Mouse (Mus musculus) natural killer cell, adult 2 months (primary cell): Measurements from ENCODE around the gene Gm9999.
"Not testable (repeated sequence)": the region's sequence is repeated elsewhere in the genome, so short reads cannot be mapped to it uniquely, and the experiment has no call there.

ENCODE experiments used
- DNase-seq, 2 experiments: peaks; one replicate each; pipeline ENCODE4 v3.0.0; 2022; ENCODE audit warnings: low spot score in 2 of 2

Gene Gm9999

DNA sequence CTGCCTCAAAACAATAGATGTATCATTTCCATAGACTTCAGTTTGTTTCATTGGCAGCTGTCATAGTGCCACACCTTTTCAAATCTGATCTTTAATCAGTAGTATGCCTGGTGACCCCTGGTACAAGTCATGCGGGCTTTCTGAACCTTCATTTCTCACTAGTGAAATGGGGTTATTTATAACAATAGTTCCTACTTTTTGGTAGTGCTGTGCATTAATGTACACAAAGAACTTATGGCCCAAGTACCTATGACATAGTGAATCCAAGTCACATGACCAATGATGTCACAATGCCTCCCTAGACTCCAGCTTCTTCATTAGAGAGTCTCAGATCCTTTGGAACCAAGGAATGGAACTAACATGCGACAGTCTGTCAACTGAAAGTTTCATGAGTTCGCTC is at the start of gene Gm9999:
TSS of gene Gm9999 (plus strand) at position 301 of the 400 bp plus-strand sequence.
- no peak for DNase-seq

DNA sequence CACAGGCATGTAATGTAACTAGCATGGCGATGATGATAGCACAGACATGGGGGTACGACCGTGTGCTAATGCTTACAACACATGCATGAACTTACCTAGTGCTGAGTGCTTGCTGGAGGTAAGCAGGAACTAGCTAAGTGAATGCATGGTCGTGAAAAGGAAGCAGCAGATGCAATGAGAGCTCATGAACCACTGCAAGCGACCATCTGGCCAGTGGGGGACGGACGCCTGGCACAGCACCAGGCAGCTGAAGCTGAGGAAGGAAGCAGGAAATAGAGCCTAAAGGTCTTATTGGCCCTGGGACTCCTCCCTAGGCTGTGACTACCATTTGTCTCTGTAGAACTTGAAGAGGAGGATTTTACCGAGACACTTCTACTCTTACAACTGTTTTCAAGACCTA is 48.6 kb upstream of the Gm9999 start:
- no peak for DNase-seq

DNA sequence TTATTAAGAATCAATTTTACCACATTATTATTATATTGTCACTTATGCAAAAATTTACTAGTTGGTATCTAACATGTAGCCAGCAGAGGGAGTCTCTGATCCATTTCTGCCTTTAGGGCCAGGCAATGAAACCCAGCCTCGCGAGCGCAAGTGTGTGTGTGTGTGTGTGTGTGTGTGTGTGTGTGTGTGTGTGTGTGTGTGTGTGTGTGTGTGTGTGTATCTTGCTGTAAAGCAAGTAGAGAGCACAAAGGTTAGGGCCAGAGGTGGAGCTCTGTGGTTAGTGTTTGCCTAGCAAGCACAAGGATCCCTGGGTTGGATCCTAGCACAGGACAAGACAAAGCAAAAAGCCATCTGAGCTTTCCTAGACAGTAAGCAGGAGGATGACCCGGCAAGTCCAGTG is 47.5 kb upstream of the Gm9999 start:
- peak in 1 of 2 experiments; percentile 34 for DNase-seq

- DNase-seq, result peak; percentile 73 to 77
Measured at GRCm38 (mm10) chr7:46957831-46958691, 25.3 kb upstream of the Gm9999 start, which contains the start of gene Uevld. TSS of gene Uevld (minus strand) at chr7:46958527.

DNA sequence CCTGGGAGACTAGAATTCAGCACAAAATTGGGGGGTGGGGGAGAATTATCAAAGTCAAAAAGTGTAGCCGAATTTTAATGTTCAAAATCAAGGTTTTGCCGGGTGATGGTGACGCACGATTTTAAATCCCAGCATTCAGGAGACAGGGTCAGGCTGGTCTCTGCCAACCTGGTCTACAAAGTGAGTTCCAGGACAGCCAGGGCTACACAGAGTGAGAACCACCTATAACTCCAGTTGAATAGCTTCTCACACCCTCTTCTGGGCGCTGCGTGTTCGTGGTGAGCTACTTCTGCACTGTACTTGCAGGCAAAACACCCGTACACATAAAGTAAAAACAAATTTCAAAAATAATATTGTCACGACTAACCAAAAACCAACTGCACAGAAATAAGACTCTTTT is 24.5 kb upstream of the Gm9999 start:
- DNase-seq, result no peak

- no peak for DNase-seq
Measured at GRCm38 (mm10) chr7:46960991-46961390, 22.4 kb upstream of the Gm9999 start.

GRCm38 (mm10) chr7:46962132-46962531 is 21.2 kb upstream of the Gm9999 start:
- DNase-seq, result no peak

GRCm38 (mm10) chr7:46962806-46963618 is 20.4 kb upstream of the Gm9999 start:
- peak; percentile 56 to 70 for DNase-seq

DNA sequence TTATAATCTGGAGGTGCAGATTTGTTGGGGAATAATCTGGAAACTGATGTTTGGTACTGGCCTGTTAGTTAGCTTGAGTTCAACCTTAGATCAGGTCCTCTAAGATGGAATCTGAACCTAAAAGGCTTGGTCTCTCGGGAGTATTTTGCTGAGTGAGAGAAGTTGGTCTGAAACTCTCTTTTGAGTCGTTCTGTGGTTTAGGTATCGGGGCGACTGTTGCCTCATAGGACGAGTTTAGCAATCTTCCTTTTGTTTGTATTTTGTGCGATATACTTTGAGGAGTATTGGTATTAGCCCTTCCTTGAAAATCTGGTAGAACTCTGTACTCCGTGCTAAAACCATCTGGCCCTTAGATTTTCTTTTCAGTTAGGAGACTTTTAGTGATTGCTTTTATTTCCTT is 19.3 kb upstream of the Gm9999 start:
- DNase-seq, result no peak

- no peak for DNase-seq
Measured at GRCm38 (mm10) chr7:46969898-46970297, 13.5 kb upstream of the Gm9999 start.

- no peak for DNase-seq
Measured at GRCm38 (mm10) chr7:46974648-46975047, 8.7 kb upstream of the Gm9999 start.

DNA sequence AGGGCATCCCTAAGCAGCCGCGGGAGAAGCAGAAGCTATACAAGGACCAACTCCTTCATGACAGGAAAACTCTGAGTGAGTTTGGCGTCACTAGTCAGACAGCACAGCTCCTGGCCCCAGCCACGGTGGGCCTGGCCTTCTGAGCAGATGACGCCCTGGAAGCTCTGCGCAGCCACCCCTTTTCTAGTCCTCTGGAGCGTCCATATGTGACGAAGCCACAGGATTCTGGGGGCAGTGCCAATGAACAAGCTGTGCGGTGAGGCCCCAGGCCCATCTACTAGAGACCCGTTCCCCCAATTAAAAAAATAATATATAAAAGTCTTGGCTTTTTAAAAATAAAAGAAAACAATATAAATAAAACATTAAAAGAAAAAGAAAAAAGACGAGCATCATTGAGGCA is 7.9 kb upstream of the Gm9999 start:
- DNase-seq, result no peak

- DNase-seq, result peak; percentile 13 to 43
Measured at GRCm38 (mm10) chr7:46985718-46986505, 2.5 kb downstream of the Gm9999 start.

DNA sequence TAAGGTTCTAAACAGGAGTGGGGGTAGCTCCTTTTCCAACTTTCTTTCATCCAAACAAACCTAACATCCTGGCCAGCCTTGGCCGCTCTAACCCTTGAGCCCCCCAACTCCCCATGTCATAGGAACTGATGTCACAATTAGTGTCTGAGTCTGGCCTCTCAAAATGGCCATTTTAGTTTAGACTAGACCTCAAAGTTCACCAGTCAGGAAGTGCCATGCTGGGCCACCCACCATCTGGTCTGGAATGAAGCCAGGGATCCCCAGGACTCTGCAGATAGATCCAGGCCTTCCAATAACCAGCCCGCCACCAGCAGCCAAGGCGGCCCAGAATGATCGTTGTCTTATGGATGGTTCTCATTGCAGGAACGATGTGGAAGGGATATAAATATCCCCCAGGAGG is 3.3 kb downstream of the Gm9999 start:
- no peak for DNase-seq

DNA sequence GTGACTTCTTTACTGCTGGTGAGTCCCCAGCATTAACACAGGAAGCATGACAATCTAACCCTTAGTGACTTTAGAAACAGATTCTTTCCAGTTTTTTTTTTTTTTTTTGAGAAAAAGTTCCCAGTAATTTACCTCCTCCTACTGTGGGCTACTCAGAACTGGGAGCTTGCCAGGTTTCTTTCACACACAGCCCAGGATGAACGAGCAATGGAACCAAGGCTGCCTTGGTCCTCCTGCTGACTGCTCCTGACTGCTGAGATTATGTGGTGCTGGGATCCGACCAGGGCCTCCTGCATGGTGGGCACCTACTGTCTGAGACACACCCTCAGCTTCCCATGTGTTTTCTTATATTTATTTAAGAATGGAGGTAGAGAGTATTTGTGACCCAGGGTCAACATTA is 3.7 kb downstream of the Gm9999 start:
- no peak for DNase-seq

DNA sequence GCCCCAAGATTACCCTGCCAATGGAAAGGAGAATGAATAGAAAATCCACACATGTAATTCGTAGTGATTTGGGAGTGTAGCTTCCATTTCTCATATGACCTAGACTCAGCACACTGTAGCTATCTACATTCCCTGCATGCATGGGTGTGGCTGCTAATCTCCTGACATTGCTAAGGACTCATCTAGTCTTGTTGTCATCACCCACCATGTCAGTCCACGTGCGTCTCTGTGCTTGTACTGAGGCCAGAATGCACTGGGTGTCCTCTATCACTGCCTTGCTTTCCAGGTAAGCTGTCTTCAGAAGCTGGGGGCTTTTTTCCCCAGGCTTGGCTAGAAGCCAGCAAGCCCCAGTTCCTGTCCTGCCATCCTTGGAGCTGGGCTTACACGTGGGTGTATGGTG is 6.0 kb downstream of the Gm9999 start:
- DNase-seq, result not testable (repeated sequence)

GRCm38 (mm10) chr7:46993079-46993478 is 9.7 kb downstream of the Gm9999 start:
- no peak for DNase-seq

- no peak for DNase-seq
Measured at GRCm38 (mm10) chr7:46995558-46995957, 12.2 kb downstream of the Gm9999 start.

DNA sequence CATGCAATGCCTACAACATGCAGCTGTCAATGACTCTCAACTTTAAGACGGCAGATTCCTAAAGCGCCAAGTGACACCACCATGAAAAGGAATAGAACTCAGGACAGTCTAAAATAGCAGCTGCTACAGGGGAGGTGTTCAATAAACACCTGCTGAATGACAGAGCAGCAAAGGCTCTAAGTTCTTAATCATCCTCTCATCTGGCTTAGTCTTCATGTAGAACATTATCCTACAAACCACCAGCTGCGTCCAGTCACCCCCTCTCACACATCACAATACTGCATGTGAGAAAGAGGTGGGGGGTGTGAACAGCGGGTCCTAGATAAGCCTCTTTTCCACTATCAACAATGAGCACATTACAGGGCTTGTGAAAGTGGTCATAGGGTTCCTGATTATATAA is 13.6 kb downstream of the Gm9999 start:
- no peak for DNase-seq

DNA sequence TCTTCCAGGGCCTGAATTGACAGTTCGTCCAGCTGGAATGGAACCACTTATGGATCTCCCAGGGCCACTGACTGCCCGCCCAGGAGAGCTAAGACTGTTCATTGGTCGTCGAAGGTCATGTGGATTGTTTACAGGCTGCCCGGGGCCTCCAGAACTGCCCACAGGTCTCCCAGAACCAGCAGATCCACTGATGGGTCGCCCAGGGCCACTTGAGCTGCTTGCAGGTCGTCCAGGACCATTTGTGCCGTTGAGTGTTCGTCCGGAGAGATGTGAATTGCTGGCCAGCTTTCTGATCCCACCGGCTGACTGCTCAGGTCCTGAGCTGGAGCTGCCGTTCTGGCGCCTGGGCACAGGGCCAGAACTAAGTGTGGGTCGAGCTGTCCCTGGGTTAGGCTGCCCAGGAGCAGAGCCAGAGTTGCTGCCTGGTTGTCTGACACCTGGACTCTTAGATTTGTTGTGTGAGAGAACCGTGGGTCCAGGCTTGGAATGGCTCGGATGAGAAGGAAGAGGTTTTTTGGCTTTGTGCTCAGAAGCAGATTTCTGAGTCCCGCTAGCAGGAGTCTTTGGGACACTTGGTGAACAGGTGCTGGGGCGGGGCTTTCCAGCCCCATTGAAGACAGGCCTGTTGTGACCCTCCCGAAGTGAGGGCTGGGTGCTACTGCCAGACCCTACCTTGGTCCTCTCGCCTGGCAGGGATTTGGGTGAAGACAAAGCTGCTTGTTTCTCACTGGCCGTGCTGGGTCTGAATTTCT is 14.4 kb downstream of the Gm9999 start:
- DNase-seq, result no peak

DNA sequence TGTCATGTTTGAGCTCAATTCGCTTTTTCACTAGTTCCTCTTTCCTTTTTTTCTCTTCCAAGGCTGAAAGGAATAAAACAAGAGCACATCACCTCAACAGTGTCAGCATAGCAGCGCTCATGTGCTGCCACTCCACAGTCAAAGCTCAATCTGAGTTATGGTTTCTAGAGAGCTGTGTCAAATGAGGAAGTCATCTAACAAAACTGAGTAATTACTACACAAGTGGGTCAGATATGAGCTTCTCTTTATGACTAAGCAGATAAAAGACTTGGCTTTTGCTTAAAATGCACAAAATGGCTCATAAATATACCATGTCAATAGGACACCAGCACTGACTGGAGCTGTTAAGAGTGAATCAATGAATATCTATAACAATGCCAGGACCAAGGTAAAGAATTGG is 15.6 kb downstream of the Gm9999 start:
- no peak for DNase-seq
